Mouse (Mus musculus) cerebellum, postnatal 10 days (tissue): ENCODE measurements around the gene Pdia3.
"Not testable (repeated sequence)": the region's sequence is repeated elsewhere in the genome, so short reads cannot be mapped to it uniquely, and the experiment has no call there.

ENCODE experiments used
- DNase-seq, 2 experiments: peaks; one replicate each; pipeline ENCODE4 v3.0.0; 2021; ENCODE audit warnings: mixed read lengths in 2 of 2

Gene Pdia3

GRCm38 (mm10) chr2:121413387-121414042 is at the start of gene Pdia3, which contains the start of gene Catsper2:
Gene Pdia3, plus strand, starts transcription at chr2:121413775.
Gene Catsper2, minus strand, starts transcription at chr2:121413792.
- DNase-seq: peak; percentile 96 to 98

- peak; percentile 91 for DNase-seq
Measured at GRCm38 (mm10) chr2:121368831-121369230, 44.7 kb upstream of the Pdia3 start.

- DNase-seq: no peak
Measured at GRCm38 (mm10) chr2:121370921-121371320, 42.7 kb upstream of the Pdia3 start.

GRCm38 (mm10) chr2:121372266-121372665 is 41.3 kb upstream of the Pdia3 start:
- DNase-seq: no peak

GRCm38 (mm10) chr2:121374766-121375165 is 38.8 kb upstream of the Pdia3 start:
- DNase-seq: peak; percentile 53 to 64

- DNase-seq: not testable (repeated sequence)
Measured at GRCm38 (mm10) chr2:121386961-121387575, 26.5 kb upstream of the Pdia3 start, which contains the start of gene Strc. Gene Strc, minus strand, starts transcription at chr2:121387168.

GRCm38 (mm10) chr2:121396624-121397023 is 17.0 kb upstream of the Pdia3 start:
- peak; percentile 94 to 97 for DNase-seq

- no peak for DNase-seq
Measured at GRCm38 (mm10) chr2:121403296-121403695, 10.3 kb upstream of the Pdia3 start.

- DNase-seq: peak; percentile 36
Measured at GRCm38 (mm10) chr2:121408160-121408559, 5.4 kb upstream of the Pdia3 start.

- peak in 1 of 2 experiments; percentile 26 for DNase-seq
Measured at GRCm38 (mm10) chr2:121412843-121413386, 660 bp upstream of the Pdia3 start.

GRCm38 (mm10) chr2:121414139-121414685 is 637 bp downstream of the Pdia3 start:
- peak in 1 of 2 experiments; percentile 66 for DNase-seq

GRCm38 (mm10) chr2:121415103-121415502 is 1.5 kb downstream of the Pdia3 start:
- no peak for DNase-seq

GRCm38 (mm10) chr2:121415591-121415990 is 2.0 kb downstream of the Pdia3 start:
- no peak for DNase-seq

- no peak for DNase-seq
Measured at GRCm38 (mm10) chr2:121416356-121416755, 2.8 kb downstream of the Pdia3 start.

GRCm38 (mm10) chr2:121418476-121418875 is 4.9 kb downstream of the Pdia3 start:
- DNase-seq: no peak

- no peak for DNase-seq
Measured at GRCm38 (mm10) chr2:121423166-121423565, 9.6 kb downstream of the Pdia3 start.

- no peak for DNase-seq
Measured at GRCm38 (mm10) chr2:121425890-121426289, 12.3 kb downstream of the Pdia3 start.

GRCm38 (mm10) chr2:121434854-121435253 is 21.3 kb downstream of the Pdia3 start:
- peak in 1 of 2 experiments; percentile 58 for DNase-seq

GRCm38 (mm10) chr2:121439746-121440145 is 26.2 kb downstream of the Pdia3 start:
- no peak for DNase-seq

- no peak for DNase-seq
Measured at GRCm38 (mm10) chr2:121440834-121441605, 27.4 kb downstream of the Pdia3 start.

GRCm38 (mm10) chr2:121441800-121442199 is 28.2 kb downstream of the Pdia3 start:
- no peak for DNase-seq

- peak; percentile 54 to 67 for DNase-seq
Measured at GRCm38 (mm10) chr2:121442259-121443067, 28.9 kb downstream of the Pdia3 start.
